Mouse (Mus musculus): ENCODE measurements around the gene Hip1. TPM values are rescaled to one million over a fixed set of nuclear protein-coding genes. Genes with fewer than 3 reads are reported as not detected.

The Hip1 gene
- polyA plus RNA-seq, 1 experiment from 2014 or later, result 46.9 TPM

GRCm38 (mm10) chr5:135362572-135362971 lies 182.3 kb downstream of the Hip1 start:
- ATAC-seq (ENCODE audit: insufficient number of reproducible peaks, insufficient read depth, low FRiP score, low read depth), result no peak
- Histone ChIP-seq H3K9me3 (ENCODE audit: control insufficient read depth, low read depth, low read length) (no peaks in the 10 kb centered on the region), H3K9ac (replicated peaks; ENCODE audit: low read depth, low read length) (no peak overlapping the region), H3K4me3 (ENCODE audit: low read depth, low read length) (no peak overlapping the region), H3K27me3 (ENCODE audit: control insufficient read depth, insufficient read depth, low read length) (no peaks in the 10 kb centered on the region), H3K4me1 (ENCODE audit: control insufficient read depth, insufficient read depth, low read length) (no peaks in the 10 kb centered on the region), H3K36me3 (ENCODE audit: control insufficient read depth, insufficient read depth, low read length) (no peaks in the 10 kb centered on the region), H3K27ac (ENCODE audit: low read length) (no peak overlapping the region), H3K4me2 (replicated peaks; ENCODE audit: low read depth, low read length) (no peak overlapping the region)
- 88% methylated on average over 3 of the region's 3 CpGs for WGBS

- Histone ChIP-seq H3K27ac (ENCODE audit: low read length) (no peak overlapping the region), H3K4me3 (ENCODE audit: low read depth, low read length) (no peak overlapping the region), H3K9me3 (ENCODE audit: control insufficient read depth, low read depth, low read length) (no peaks in the 10 kb centered on the region), H3K4me2 (replicated peaks; ENCODE audit: low read depth, low read length) (no peak overlapping the region), H3K36me3 (ENCODE audit: control insufficient read depth, insufficient read depth, low read length) (no peaks in the 10 kb centered on the region), H3K4me1 (ENCODE audit: control insufficient read depth, insufficient read depth, low read length) (no peaks in the 10 kb centered on the region), H3K27me3 (ENCODE audit: control insufficient read depth, insufficient read depth, low read length) (no peaks in the 10 kb centered on the region), H3K9ac (replicated peaks; ENCODE audit: low read depth, low read length) (no peak overlapping the region)
- no peak for ATAC-seq (ENCODE audit: insufficient number of reproducible peaks, insufficient read depth, low FRiP score, low read depth)
- 89% methylated on average over 2 of the region's 2 CpGs for WGBS
These were observed 185.1 kb downstream of the Hip1 start for GRCm38 (mm10) chr5:135359772-135360171.

GRCm38 (mm10) chr5:135357556-135357955 lies 187.4 kb downstream of the Hip1 start:
- no peak overlapping the region for H3K4me3 ChIP-seq (ENCODE audit: low read depth, low read length)
- H3K27me3 ChIP-seq (ENCODE audit: control insufficient read depth, insufficient read depth, low read length), result no peaks in the 10 kb centered on the region
- H3K4me2 ChIP-seq (replicated peaks; ENCODE audit: low read depth, low read length), result no peak overlapping the region
- WGBS, result 90% methylated on average over 2 of the region's 2 CpGs
- no peak overlapping the region for H3K27ac ChIP-seq (ENCODE audit: low read length)
- no peaks in the 10 kb centered on the region for H3K9me3 ChIP-seq (ENCODE audit: control insufficient read depth, low read depth, low read length)
- H3K4me1 ChIP-seq (ENCODE audit: control insufficient read depth, insufficient read depth, low read length), result no peaks in the 10 kb centered on the region
- no peak overlapping the region for H3K9ac ChIP-seq (replicated peaks; ENCODE audit: low read depth, low read length)
- ATAC-seq (ENCODE audit: insufficient number of reproducible peaks, insufficient read depth, low FRiP score, low read depth), result peak; percentile 87
- H3K36me3 ChIP-seq (ENCODE audit: control insufficient read depth, insufficient read depth, low read length), result no peaks in the 10 kb centered on the region

Small RNA genes lying within 50 kb of the gene (microRNA-seq; reads per million reads assigned to microRNA genes)
- not detected for gene Mir7033

Other genes with a start within 250 kb of the Hip1 start
- 0.27 TPM in 1 of 2 replicates, not detected in the other for gene Fkbp6, start 195.1 kb downstream of the Hip1 start, polyA plus RNA-seq (2014; fragmentation: Nextera tagmentation; extraction: Ambion mirVana)
- not detected in 2 replicates for gene Trim50, start 191.8 kb downstream of the Hip1 start, polyA plus RNA-seq (2014; fragmentation: Nextera tagmentation; extraction: Ambion mirVana)
- gene Nsun5, start 175.2 kb downstream of the Hip1 start, polyA plus RNA-seq (2014; fragmentation: Nextera tagmentation; extraction: Ambion mirVana), result 26.1 and 27.8 TPM in 2 replicates
- 15.6 and 16.3 TPM in 2 replicates for gene Pom121, start 150.6 kb downstream of the Hip1 start, polyA plus RNA-seq (2014; fragmentation: Nextera tagmentation; extraction: Ambion mirVana)
- not detected in 2 replicates for gene Ccl26, start 18.4 kb upstream of the Hip1 start, polyA plus RNA-seq (2014; fragmentation: Nextera tagmentation; extraction: Ambion mirVana)
- 1.9 and 3.6 TPM in 2 replicates for gene Ccl24, start 27.9 kb upstream of the Hip1 start, polyA plus RNA-seq (2014; fragmentation: Nextera tagmentation; extraction: Ambion mirVana)
- 51.2 and 60.5 TPM in 2 replicates for gene Rhbdd2, start 87.5 kb upstream of the Hip1 start, polyA plus RNA-seq (2014; fragmentation: Nextera tagmentation; extraction: Ambion mirVana)
- 70.5 and 79.7 TPM in 2 replicates for gene Por, start 124.9 kb upstream of the Hip1 start, polyA plus RNA-seq (2014; fragmentation: Nextera tagmentation; extraction: Ambion mirVana)
- gene Tmem120a, start 199.3 kb upstream of the Hip1 start, polyA plus RNA-seq (2014; fragmentation: Nextera tagmentation; extraction: Ambion mirVana), result 45.3 and 48.2 TPM in 2 replicates
- gene Styxl1, start 233.3 kb upstream of the Hip1 start, polyA plus RNA-seq (2014; fragmentation: Nextera tagmentation; extraction: Ambion mirVana), result 0.25 and 0.35 TPM in 2 replicates
- 494 and 496 TPM in 2 replicates for gene Mdh2, start 233.4 kb upstream of the Hip1 start, polyA plus RNA-seq (2014; fragmentation: Nextera tagmentation; extraction: Ambion mirVana)